Mouse (Mus musculus): Measurements from ENCODE around the gene Cyp4f15.
"Not testable (repeated sequence)": the region's sequence is repeated elsewhere in the genome, so short reads cannot be mapped to it uniquely, and the experiment has no call there.

The Cyp4f15 gene

GRCm38 (mm10) chr17:32685048-32685750 is at the start of gene Cyp4f15:
Gene Cyp4f15, plus strand, starts transcription at chr17:32685627.
- no peak for DNase-seq (ENCODE audit: low spot score in 2 of 2)

- no peak for DNase-seq (ENCODE audit: low spot score in 2 of 2)
Observed at GRCm38 (mm10) chr17:32636341-32636740, 49.1 kb upstream of the Cyp4f15 start.

GRCm38 (mm10) chr17:32637151-32637550 is 48.3 kb upstream of the Cyp4f15 start:
- no peak for DNase-seq (ENCODE audit: low spot score in 2 of 2)

GRCm38 (mm10) chr17:32646631-32647030 is 38.8 kb upstream of the Cyp4f15 start:
- DNase-seq (ENCODE audit: low spot score in 2 of 2), result no peak

- no peak for DNase-seq (ENCODE audit: low spot score in 2 of 2)
Observed at GRCm38 (mm10) chr17:32653860-32654259, 31.6 kb upstream of the Cyp4f15 start.

- DNase-seq (ENCODE audit: low spot score in 2 of 2), result no peak
Observed at GRCm38 (mm10) chr17:32657041-32657440, 28.4 kb upstream of the Cyp4f15 start.

- no peak for DNase-seq (ENCODE audit: low spot score in 2 of 2)
Observed at GRCm38 (mm10) chr17:32658246-32658645, 27.2 kb upstream of the Cyp4f15 start.

- DNase-seq (ENCODE audit: low spot score in 2 of 2), result no peak
Observed at GRCm38 (mm10) chr17:32658712-32659111, 26.7 kb upstream of the Cyp4f15 start, which contains the start of gene Cyp4f40. Gene Cyp4f40, plus strand, starts transcription at chr17:32658900.

GRCm38 (mm10) chr17:32673976-32674375 is 11.5 kb upstream of the Cyp4f15 start:
- no peak for DNase-seq (ENCODE audit: low spot score in 2 of 2)

- no peak for DNase-seq (ENCODE audit: low spot score in 2 of 2)
Observed at GRCm38 (mm10) chr17:32676040-32676635, 9.3 kb upstream of the Cyp4f15 start.

GRCm38 (mm10) chr17:32680404-32680803 is 5.0 kb upstream of the Cyp4f15 start:
- DNase-seq (ENCODE audit: low spot score in 2 of 2), result peak in 1 of 2 experiments; percentile 70

- no peak for DNase-seq (ENCODE audit: low spot score in 2 of 2)
Observed at GRCm38 (mm10) chr17:32686722-32687121, 1.3 kb downstream of the Cyp4f15 start.

GRCm38 (mm10) chr17:32690959-32691358 is 5.5 kb downstream of the Cyp4f15 start:
- no peak for DNase-seq (ENCODE audit: low spot score in 2 of 2)

- peak in 1 of 2 experiments; percentile 15 for DNase-seq (ENCODE audit: low spot score in 2 of 2)
Observed at GRCm38 (mm10) chr17:32702826-32703225, 17.4 kb downstream of the Cyp4f15 start.

GRCm38 (mm10) chr17:32710541-32710940 is 25.1 kb downstream of the Cyp4f15 start:
- DNase-seq (ENCODE audit: low spot score in 2 of 2), result not testable (repeated sequence)

GRCm38 (mm10) chr17:32722151-32722550 is 36.7 kb downstream of the Cyp4f15 start:
- not testable (repeated sequence) for DNase-seq (ENCODE audit: low spot score in 2 of 2)

GRCm38 (mm10) chr17:32722771-32723170 is 37.3 kb downstream of the Cyp4f15 start:
- DNase-seq (ENCODE audit: low spot score in 2 of 2), result no peak

GRCm38 (mm10) chr17:32726360-32726759 is 40.9 kb downstream of the Cyp4f15 start:
- not testable (repeated sequence) for DNase-seq (ENCODE audit: low spot score in 2 of 2)

- no peak for DNase-seq (ENCODE audit: low spot score in 2 of 2)
Observed at GRCm38 (mm10) chr17:32729029-32729428, 43.6 kb downstream of the Cyp4f15 start.

- DNase-seq (ENCODE audit: low spot score in 2 of 2), result no peak
Observed at GRCm38 (mm10) chr17:32738406-32738805, 53.0 kb downstream of the Cyp4f15 start.

GRCm38 (mm10) chr17:32741057-32741456 is 55.6 kb downstream of the Cyp4f15 start:
- DNase-seq (ENCODE audit: low spot score in 2 of 2), result no peak

- no peak for DNase-seq (ENCODE audit: low spot score in 2 of 2)
Observed at GRCm38 (mm10) chr17:32750611-32751010, 65.2 kb downstream of the Cyp4f15 start.

All from spleen, postnatal 4 days (tissue).